Mouse (Mus musculus) CH12.LX (cell line): Measurements from ENCODE around the gene Sptbn1. TPM values are rescaled to one million over a fixed set of nuclear protein-coding genes. Genes with fewer than 3 reads are reported as not detected.

Experiments
- DNase-seq: peaks from one replicate; pipeline ENCODE4 v3.0.0-alpha.2; 2013; ENCODE audit errors: extremely low read depth
- H3K27ac ChIP-seq: 2 replicates; pipeline ENCODE4 v1.5.1; 2012; ENCODE audit warnings: low read depth, mild to moderate bottlenecking, control low read depth, moderate library complexity; ENCODE audit not compliant: insufficient read depth
- H3K27me3 ChIP-seq: replicated peaks from 2 replicates; pipeline ENCODE3; 2012; ENCODE audit warnings: inconsistent platforms
- H3K36me3 ChIP-seq, 2 experiments: replicated peaks in 1 of 2; 2 replicates each; pipeline versions ENCODE3 to v1.6.1; 2012; ENCODE audit warnings: inconsistent platforms in 1 of 2, low read length in 1 of 2, mild to moderate bottlenecking in 1 of 2, mixed read lengths in 1 of 2, moderate library complexity in 1 of 2; ENCODE audit not compliant: control insufficient read depth in 1 of 2, insufficient read depth in 1 of 2
- H3K4me1 ChIP-seq, 2 experiments: 2 replicates each; pipeline ENCODE4 v1.6.1; 2012; ENCODE audit warnings: inconsistent platforms in 1 of 2, moderate library complexity in 1 of 2; ENCODE audit not compliant: insufficient read depth in 2 of 2, control insufficient read depth in 1 of 2
- H3K4me2 ChIP-seq: 2 replicates; pipeline ENCODE4 v1.6.1; 2012; ENCODE audit warnings: low read depth, mild to moderate bottlenecking, control low read depth; ENCODE audit not compliant: poor library complexity, insufficient read depth, severe bottlenecking
- H3K4me3 ChIP-seq, 3 experiments: fragments of 150-350 bp in 1 of 3; sonication (generic) in 1 of 3; replicated peaks in 1 of 3; 2 replicates each; pipeline versions ENCODE3 to v1.5.1; 2011 to 2012; ENCODE audit warnings: low read depth in 2 of 3, low read length in 2 of 3, mild to moderate bottlenecking in 2 of 3, moderate library complexity in 2 of 3, control low read depth in 1 of 3, improper control_type of control experiment in 1 of 3, inconsistent platforms in 1 of 3, mixed read lengths in 1 of 3; ENCODE audit not compliant: poor library complexity in 1 of 3
- H3K79me2 ChIP-seq: replicated peaks from 2 replicates; pipeline ENCODE4 v1.6.1; 2012; ENCODE audit warnings: mild to moderate bottlenecking, moderate library complexity; ENCODE audit not compliant: control insufficient read depth, poor library complexity, insufficient read depth, severe bottlenecking; ENCODE audit errors: extremely low read depth
- H3K9ac ChIP-seq: 2 replicates; pipeline ENCODE4 v1.6.1; 2012; ENCODE audit warnings: low read depth, mild to moderate bottlenecking, control low read depth, moderate library complexity; ENCODE audit not compliant: insufficient read depth
- H3K9me3 ChIP-seq: replicated peaks from 2 replicates; pipeline ENCODE3; 2012; ENCODE audit warnings: low read length, inconsistent platforms, mixed read lengths
- BHLHE40 ChIP-seq: IDR thresholded peaks from 2 replicates; pipeline ENCODE4 v1.6.1; 2011; ENCODE audit warnings: mild to moderate bottlenecking, low read depth, low read length, improper control_type of control experiment
- CHD1 ChIP-seq: IDR thresholded peaks from 2 replicates; pipeline ENCODE4 v1.6.1; 2012; ENCODE audit warnings: low read depth, low read length, improper control_type of control experiment, inconsistent platforms
- E2F4 ChIP-seq: IDR thresholded peaks from 2 replicates; pipeline ENCODE4 v1.6.1; 2011; ENCODE audit warnings: low read depth, low read length, improper control_type of control experiment; ENCODE audit not compliant: insufficient replicate concordance
- ELF1 ChIP-seq: IDR thresholded peaks from 2 replicates; pipeline ENCODE4 v1.6.1; 2014; ENCODE audit warnings: low read depth, mild to moderate bottlenecking, inconsistent platforms, low read length, improper control_type of control experiment
- EP300 ChIP-seq: IDR thresholded peaks from 2 replicates; pipeline ENCODE4 v1.6.1; 2011; ENCODE audit warnings: low read length, improper control_type of control experiment
- ETS1 ChIP-seq: conservative IDR thresholded peaks from 2 replicates; pipeline ENCODE4 v1.6.1; 2012; ENCODE audit warnings: low read depth, mild to moderate bottlenecking, inconsistent platforms, low read length, improper control_type of control experiment, moderate library complexity
- GABPA ChIP-seq: IDR thresholded peaks from 2 replicates; pipeline ENCODE4 v1.6.1; 2012; ENCODE audit warnings: low read depth, low read length, improper control_type of control experiment, inconsistent platforms; ENCODE audit not compliant: insufficient replicate concordance
- HCFC1 ChIP-seq: IDR thresholded peaks from 2 replicates; pipeline ENCODE4 v1.6.1; 2012; ENCODE audit warnings: low read depth, mild to moderate bottlenecking, inconsistent platforms, low read length, improper control_type of control experiment
- JUN ChIP-seq: IDR thresholded peaks from 2 replicates; pipeline ENCODE4 v1.6.1; 2011; ENCODE audit warnings: low read depth, mild to moderate bottlenecking, low read length, improper control_type of control experiment, moderate library complexity; ENCODE audit not compliant: insufficient read depth
- KAT2A ChIP-seq: IDR thresholded peaks from 2 replicates; pipeline ENCODE4 v1.6.1; 2012; ENCODE audit warnings: low read length, improper control_type of control experiment, inconsistent platforms; ENCODE audit not compliant: insufficient replicate concordance
- MAFK ChIP-seq: IDR thresholded peaks from 2 replicates; pipeline ENCODE4 v1.6.1; 2011; ENCODE audit warnings: low read length, improper control_type of control experiment; ENCODE audit not compliant: insufficient replicate concordance
- MAX ChIP-seq: IDR thresholded peaks from 2 replicates; pipeline ENCODE4 v1.6.1; 2011; ENCODE audit warnings: low read length, improper control_type of control experiment
- MAZ ChIP-seq: IDR thresholded peaks from 2 replicates; pipeline ENCODE4 v1.6.1; 2012; ENCODE audit warnings: low read depth, mild to moderate bottlenecking, inconsistent platforms, low read length, improper control_type of control experiment, moderate library complexity
- MXI1 ChIP-seq: IDR thresholded peaks from 2 replicates; pipeline ENCODE4 v1.6.1; 2011; ENCODE audit warnings: mild to moderate bottlenecking, low read depth, low read length, improper control_type of control experiment
- MYC ChIP-seq: IDR thresholded peaks from 2 replicates; pipeline ENCODE4 v1.6.1; 2011; ENCODE audit warnings: low read depth, mild to moderate bottlenecking, improper control_type of control experiment, low read length
- NELFE ChIP-seq: IDR thresholded peaks from 2 replicates; pipeline ENCODE4 v1.6.1; 2011; ENCODE audit warnings: low read depth, low read length, improper control_type of control experiment
- NRF1 ChIP-seq: IDR thresholded peaks from 2 replicates; pipeline ENCODE4 v1.6.1; 2014; ENCODE audit warnings: low read depth, mild to moderate bottlenecking, inconsistent platforms, low read length, improper control_type of control experiment, moderate library complexity
- PAX5 ChIP-seq: IDR thresholded peaks from 2 replicates; pipeline ENCODE4 v1.6.1; 2012; ENCODE audit warnings: low read length, inconsistent platforms, mixed read lengths
- POLR2A ChIP-seq: IDR thresholded peaks from 2 replicates; pipeline ENCODE4 v1.6.1; 2011; ENCODE audit warnings: low read depth, mild to moderate bottlenecking, improper control_type of control experiment, low read length
- POLR2AphosphoS2 ChIP-seq: IDR thresholded peaks from 2 replicates; pipeline ENCODE4 v1.6.1; 2011; ENCODE audit warnings: low read depth, low read length, improper control_type of control experiment
- RAD21 ChIP-seq: IDR thresholded peaks from 2 replicates; pipeline ENCODE4 v1.6.1; 2011; ENCODE audit warnings: low read depth, mild to moderate bottlenecking, low read length, improper control_type of control experiment, moderate library complexity
- RCOR1 ChIP-seq: conservative IDR thresholded peaks from 2 replicates; pipeline ENCODE4 v1.6.1; 2012; ENCODE audit warnings: low read depth, mild to moderate bottlenecking, inconsistent platforms, low read length, improper control_type of control experiment
- TCF12 ChIP-seq: IDR thresholded peaks from 2 replicates; pipeline ENCODE4 v1.6.1; 2014; ENCODE audit warnings: low read depth, mild to moderate bottlenecking, inconsistent platforms, low read length, improper control_type of control experiment
- USF2 ChIP-seq: conservative IDR thresholded peaks from 2 replicates; pipeline ENCODE4 v1.6.1; 2011; ENCODE audit warnings: low read depth, low read length, improper control_type of control experiment
- ZKSCAN1 ChIP-seq: IDR thresholded peaks from 2 replicates; pipeline ENCODE4 v1.6.1; 2012; ENCODE audit warnings: low read depth, inconsistent platforms, low read length, improper control_type of control experiment, borderline replicate concordance
- ZNF384 ChIP-seq: IDR thresholded peaks from 2 replicates; pipeline ENCODE4 v1.6.1; 2012; ENCODE audit warnings: low read depth, low read length, improper control_type of control experiment, inconsistent platforms
- dilution Hi-C: fragments of 300-500 bp; cut with MboI; formaldehyde crosslinking; loops from 2 replicates; pipeline ENCODE4 v1.14.3; 2020; ENCODE audit warnings: low sequenced_read_pairs; ENCODE audit not compliant: extremely low pct_unique_long_range_greater_than_20kb, extremely low pct_ligation_motif_present
- in situ Hi-C: fragments of 300-500 bp; cut with MboI; formaldehyde crosslinking; loops from 3 replicates; pipeline ENCODE4 v1.14.3; 2019; ENCODE audit warnings: low sequenced_read_pairs, low pct_ligation_motif_present, low pct_unique_long_range_greater_than_20kb, mixed read lengths
- polyA plus RNA-seq: library from polyadenylated mRNA; unstranded; fragments of >175 nt; gene quantifications from 2 replicates; pipeline ENCODE4 v1.2.1, GENCODE M21; 2012; ENCODE audit warnings: low read depth; ENCODE audit not compliant: insufficient read length
- total RNA-seq, 2 experiments: library from RNA; depleted of rRNA; stranded (reverse); fragments of 300-350 nt in 1 of 2; fragments of >200 nt in 1 of 2; gene quantifications; 2 replicates each; pipeline ENCODE4 v1.2.3; 2012 to 2014

Gene Sptbn1
- total and polyA plus RNA-seq, 3 experiments, result 38.2 to 54.7 (median 43.7) TPM

DNA sequence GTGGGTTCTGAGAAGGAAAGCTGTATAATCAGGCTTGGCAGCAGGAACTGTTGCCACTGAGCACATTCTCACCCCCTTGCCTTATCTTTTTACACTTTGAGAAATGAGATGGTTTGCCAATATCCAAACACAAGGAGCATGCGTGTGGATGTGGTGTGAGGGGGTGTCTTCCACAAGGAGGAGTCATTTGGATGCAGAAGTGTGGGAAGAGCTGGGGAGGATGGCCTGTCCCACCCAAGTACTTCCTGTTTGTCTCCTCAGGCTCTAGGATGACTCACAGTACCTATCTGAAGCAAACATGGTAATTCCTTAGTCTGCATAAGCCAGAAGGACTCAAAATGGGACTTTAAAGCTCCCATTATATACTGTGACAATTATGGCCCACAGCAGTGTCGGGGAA, 165.4 kb downstream of the Sptbn1 start:
- dilution Hi-C loops (no loop called here), in situ Hi-C loops (loop anchor here (25.0 kb wide), 1 partner anchor 560 kb away; no protein-coding TSS in a partner anchor)
- Histone ChIP-seq H3K9ac (no peak overlapping the region), H3K4me3 (no peak overlapping the region), H3K9me3 (no peaks in the 10 kb centered on the region), H3K4me1 (no peaks in the 10 kb centered on the region), H3K79me2 (no peaks in the 10 kb centered on the region), H3K36me3 (peaks cover 44 to 89% of the 10 kb centered on the region in 2 experiments), H3K27ac (no peak overlapping the region), H3K4me2 (no peak overlapping the region), H3K27me3 (no peaks in the 10 kb centered on the region)
- no peak for DNase-seq
- no peak for TF ChIP-seq TCF12
- TF ChIP-seq ZNF384, result no peak
- TF ChIP-seq E2F4, result no peak
- no peak for TF ChIP-seq ETS1
- no peak for TF ChIP-seq JUN
- no peak for TF ChIP-seq NELFE
- no peak for TF ChIP-seq PAX5
- no peak for TF ChIP-seq MYC
- no peak for TF ChIP-seq RCOR1
- no peak for TF ChIP-seq USF2
- TF ChIP-seq BHLHE40, result no peak
- TF ChIP-seq POLR2AphosphoS2, result no peak
- no peak for TF ChIP-seq ELF1
- no peak for TF ChIP-seq MAFK
- no peak for TF ChIP-seq EP300
- no peak for TF ChIP-seq CHD1
- no peak for TF ChIP-seq HCFC1
- TF ChIP-seq RAD21, result no peak

DNA sequence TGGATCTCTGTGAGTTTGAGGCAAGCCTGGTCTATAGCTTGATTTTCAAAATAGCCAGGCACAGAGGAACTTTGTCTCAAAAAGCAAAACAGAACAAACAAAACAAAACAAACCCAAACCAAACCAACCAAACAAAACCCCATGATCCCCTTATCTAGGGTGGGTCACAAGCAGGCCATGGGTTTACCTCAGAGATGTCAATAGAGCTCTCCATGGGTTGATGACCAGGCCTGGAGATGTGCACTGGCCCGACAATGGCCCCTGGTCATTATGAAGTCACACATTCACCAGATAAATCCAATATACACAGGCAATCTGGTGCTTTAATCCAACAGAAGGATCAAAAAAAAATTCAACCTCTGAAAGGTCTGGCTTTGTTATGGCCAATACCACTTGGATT, 166.2 kb downstream of the Sptbn1 start:
- H3K36me3 ChIP-seq, result peaks cover 42 to 92% of the 10 kb centered on the region in 2 experiments
- H3K9ac ChIP-seq, result no peak overlapping the region
- dilution Hi-C loops, result no loop called here
- no peaks in the 10 kb centered on the region for H3K79me2 ChIP-seq
- no peak overlapping the region for H3K27ac ChIP-seq
- in situ Hi-C loops, result loop anchor here (25.0 kb wide), 1 partner anchor 561 kb away; no protein-coding TSS in a partner anchor
- TF ChIP-seq MAZ (no peak), MAFK (no peak), MAX (no peak), ZKSCAN1 (no peak), POLR2A (no peak), GABPA (no peak), MXI1 (no peak), NRF1 (no peak), E2F4 (no peak), KAT2A (no peak), PAX5 (no peak)
- TF ChIP-seq, all 38 proteins: peak for 0
- Histone ChIP-seq H3K27me3 (no peaks in the 10 kb centered on the region), H3K9me3 (no peaks in the 10 kb centered on the region), H3K4me3 (no peak overlapping the region), H3K4me1 (no peaks in the 10 kb centered on the region), H3K4me2 (no peak overlapping the region)
- DNase-seq, result no peak
